Mouse (Mus musculus) spleen, adult 12 weeks (tissue): ENCODE measurements around the gene Sucla2.
A peak's percentile ranks its signal among the peaks of the same experiment; 100 is the strongest.
"Not testable (repeated sequence)": the region's sequence is repeated elsewhere in the genome, so short reads cannot be mapped to it uniquely, and the experiment has no call there.

ENCODE experiments used
- DNase-seq: peaks from one replicate; pipeline ENCODE4 v3.0.0; 2022; ENCODE audit warnings: low spot score

The Sucla2 gene

DNA sequence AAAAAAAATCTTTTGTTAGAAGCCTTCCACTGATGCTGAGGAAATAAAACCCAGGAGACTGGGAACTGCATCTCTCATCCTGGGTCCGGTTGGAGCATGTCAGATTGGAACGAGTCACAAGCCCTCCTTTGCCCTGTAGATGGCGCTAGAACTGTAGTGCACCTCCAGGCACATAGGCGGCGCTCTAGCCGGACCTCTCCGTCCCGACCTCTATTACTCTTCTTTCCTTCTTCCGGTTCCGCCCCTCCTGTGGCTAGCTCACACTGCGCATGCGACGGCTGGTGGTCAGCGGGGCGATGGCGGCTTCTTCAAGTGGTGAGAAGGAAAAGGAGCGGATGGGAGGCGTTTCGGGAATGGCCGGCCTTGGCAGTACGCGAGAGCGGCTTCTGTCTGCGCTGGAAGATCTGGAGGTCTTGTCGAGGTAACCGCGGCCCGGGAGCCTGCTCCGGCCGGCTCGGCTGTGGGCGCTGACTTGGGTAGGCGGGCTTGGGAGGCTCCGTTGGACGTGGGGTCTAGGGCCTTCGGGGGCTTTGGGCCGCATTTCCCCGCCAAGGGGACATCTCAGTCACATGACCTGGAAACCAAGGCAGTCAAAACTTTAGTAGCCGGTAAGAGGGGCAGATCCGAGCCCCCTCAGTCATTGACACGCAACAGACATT lies 15.2 kb upstream of the Sucla2 start, which contains the start of gene Med4:
Gene Med4 (plus strand): TSS at position 261 of the 659 bp plus-strand sequence.
- peak; percentile 92 for DNase-seq

DNA sequence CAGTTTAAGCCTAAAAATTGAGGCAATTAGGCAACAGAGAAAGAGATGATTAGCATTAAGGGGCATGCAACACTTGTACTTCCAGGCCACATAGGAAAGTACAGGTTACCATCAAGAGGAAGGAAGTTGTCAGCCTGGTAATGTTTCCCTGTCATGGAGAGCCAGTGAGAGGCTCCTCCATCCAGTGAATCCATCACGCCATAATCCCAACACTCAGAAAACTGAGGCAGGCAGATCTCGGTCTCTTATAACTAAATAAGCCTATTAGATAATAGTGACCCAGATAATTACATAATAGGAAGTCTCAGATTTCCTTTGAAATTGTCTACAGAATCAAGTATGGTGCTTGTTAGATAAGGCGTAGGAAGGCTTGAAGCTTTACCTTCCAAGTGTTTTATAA lies 983 bp upstream of the Sucla2 start:
- DNase-seq = no peak

DNA sequence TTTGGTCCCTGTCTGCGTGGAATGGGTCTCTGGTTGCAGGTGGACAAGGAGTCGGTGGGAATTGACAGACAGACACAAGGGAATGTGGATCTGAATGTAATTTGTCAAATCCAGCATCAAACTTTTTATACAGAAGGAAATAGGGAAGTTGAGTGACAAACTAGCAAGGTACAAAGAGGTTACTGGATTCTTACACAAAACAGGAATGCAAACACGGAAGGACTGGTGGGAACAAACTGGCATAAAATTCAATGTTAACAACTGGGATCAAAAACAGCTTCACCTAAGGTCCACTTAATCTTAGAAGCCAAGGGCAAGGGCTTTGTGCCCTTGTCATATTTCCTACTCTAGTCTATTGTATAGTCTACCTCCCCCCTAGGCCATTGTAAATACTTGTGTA lies 3.5 kb downstream of the Sucla2 start:
- not testable (repeated sequence) for DNase-seq

DNA sequence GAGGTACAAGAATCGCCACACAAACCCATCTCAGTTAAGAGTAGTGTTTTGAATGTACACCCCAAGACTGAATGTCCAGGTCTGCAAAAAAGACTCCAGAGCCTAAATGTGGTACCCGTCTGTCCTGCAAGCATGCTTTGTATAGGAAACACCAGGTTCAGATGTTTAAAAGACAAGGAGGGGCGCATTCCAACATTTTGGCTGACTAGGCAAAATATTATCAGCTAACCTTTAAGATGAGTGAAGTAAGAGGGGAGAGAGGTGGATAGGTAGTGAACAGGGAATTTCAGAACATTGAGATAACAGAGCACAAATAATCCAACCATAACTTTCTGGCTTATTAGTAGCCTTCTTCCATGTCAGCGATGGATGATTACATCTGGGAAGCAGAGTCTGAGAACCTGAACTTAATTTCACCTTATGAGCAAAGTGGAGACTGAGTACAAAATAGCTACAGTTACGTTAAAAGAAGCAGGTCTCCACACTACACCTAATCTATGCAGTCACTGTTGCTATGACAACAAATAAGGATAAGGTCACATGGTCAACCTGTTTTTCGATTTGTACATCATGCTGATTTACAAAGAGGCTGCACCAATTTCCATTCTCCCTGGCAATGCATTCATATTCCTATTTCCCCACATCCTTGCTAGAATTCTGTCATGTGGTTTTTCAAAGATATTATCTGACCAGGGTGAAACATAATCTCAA lies 8.8 kb downstream of the Sucla2 start:
- no peak for DNase-seq

DNA sequence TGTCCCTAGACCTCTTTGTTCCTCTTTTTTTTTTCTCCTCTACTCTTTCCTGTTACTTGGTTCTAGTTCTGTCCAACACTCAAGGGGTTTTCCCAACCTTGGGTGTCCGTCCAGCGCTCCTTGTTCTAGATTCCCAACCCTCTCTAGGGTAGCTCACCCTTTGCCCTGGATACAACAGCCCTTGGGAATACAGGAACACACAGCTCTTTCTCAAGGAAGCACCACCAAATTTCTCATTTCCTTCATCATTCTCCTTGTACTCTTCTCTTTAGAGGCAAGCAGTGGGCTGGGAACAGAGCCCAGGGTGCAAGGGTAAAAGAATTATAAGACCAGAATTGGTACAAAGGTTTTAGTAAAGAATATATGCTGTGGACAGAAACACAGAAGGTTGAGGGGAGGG lies 10.5 kb downstream of the Sucla2 start:
- DNase-seq = no peak

DNA sequence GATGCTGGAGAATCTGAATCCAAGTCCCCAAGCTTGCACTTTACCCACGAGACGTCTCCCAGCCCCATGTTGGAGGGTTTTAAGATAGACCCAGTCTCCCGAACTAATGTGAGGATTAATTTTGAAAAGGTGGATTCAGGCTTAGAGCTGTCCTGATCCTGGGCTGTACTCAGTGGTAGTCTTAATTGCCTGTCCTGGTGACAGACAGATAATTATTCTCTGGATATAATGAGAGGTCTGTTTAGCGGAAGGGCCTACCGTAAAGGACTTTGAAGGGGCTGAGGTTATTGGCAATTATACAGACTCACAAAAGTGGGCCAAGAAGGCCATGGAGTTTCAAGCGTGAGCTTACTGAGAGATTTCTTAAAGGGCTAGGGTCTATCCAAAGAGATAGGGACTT lies 18.7 kb downstream of the Sucla2 start:
- no peak for DNase-seq

DNA sequence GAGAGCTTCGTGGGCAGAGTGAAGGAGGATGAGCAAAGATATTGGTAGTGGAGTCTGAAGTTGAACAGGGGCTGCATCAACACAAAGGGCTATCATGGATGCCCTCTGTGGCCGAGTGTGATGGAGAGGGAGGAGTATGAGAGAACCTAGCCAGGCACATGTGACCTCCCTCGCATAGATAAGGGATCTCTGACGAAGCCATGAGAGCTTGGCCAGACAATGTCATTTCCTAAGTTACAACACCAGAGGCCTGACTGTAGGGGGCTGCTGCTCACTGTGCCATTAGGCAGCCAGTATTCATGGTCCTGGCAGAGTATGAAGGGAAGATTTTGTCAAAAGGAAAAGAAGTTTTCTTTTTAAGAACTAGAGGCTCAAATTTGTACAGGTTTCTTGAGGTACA lies 21.9 kb downstream of the Sucla2 start:
- DNase-seq = no peak

DNA sequence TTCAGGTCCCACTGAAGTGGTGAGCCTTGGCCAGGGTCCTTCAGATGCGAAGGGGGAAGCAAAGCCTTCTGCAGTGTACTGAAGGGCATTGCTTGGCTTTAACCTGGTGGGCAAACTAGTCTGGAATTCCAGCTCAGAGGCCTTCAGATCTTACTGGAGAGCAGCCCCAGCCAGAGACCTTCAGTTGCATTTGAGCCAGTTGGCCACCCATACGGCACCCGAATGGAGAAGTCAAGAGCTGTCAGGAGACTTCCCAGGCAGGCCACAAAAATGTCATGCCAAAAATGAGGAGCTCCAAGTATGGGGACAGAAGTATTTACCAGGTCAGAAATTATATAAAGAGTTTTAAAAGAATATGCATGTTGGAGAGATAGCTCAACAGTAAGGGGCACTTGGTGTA lies 22.9 kb downstream of the Sucla2 start, which contains the start of gene Nudt15:
Gene Nudt15 (minus strand): TSS at position 192 of the 400 bp plus-strand sequence.
- DNase-seq = no peak

DNA sequence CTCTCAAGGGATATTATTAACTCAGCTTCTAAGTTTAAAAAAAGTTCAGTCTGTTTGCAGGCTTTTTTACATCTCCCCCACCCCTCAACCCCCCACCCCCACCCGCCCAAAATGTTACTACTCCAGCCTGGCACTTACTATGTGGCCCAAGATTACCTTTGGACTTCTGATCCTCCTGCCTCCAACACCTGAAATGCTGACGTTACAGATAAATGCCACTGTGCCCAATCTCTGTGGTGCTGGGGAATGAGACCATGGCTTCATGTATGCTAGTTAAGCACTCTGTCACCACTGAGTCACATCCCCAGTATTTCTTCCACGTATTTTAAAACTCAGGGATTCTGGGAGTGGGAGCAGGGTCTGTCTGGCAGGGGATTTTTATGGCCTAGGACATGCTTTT lies 25.2 kb downstream of the Sucla2 start:
- DNase-seq = no peak

DNA sequence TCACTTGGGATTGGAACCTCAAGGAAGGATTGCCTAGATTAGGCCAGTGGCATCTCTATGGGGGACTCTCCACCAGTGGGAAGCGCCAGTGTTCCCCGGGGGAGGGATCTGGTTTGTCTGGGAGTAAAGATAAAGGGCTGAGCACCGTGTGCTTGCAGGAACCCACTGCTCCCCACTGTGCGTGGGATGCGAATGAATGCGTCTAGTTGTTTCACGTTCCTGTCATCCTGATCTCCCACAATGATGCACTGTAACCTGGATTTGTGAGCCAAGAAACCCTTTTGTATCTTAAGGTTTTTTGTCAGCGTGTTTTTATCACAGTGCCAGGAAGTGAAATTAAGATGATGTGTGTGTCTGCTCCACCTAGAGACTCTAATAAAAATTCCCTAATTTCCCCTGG lies 25.6 kb downstream of the Sucla2 start:
- no peak for DNase-seq

DNA sequence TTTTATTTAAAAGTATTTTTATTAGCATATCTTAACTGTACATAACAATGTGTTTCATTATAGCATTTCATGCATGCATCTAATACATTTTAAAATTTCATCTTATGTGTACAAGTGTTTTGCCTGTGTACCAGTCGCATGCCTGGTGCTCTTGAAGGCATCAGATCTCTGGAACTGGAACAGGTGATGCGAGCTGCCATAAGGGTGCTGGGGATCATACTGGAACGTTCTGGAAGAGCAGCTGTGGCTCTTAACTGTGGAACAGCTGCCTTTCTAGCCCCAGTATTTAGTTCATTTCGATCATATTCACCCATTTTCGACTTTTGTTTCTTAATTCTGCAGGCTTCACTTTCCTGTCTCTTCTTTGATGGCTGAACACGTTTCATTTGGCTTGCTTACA lies 26.0 kb downstream of the Sucla2 start:
- no peak for DNase-seq

DNA sequence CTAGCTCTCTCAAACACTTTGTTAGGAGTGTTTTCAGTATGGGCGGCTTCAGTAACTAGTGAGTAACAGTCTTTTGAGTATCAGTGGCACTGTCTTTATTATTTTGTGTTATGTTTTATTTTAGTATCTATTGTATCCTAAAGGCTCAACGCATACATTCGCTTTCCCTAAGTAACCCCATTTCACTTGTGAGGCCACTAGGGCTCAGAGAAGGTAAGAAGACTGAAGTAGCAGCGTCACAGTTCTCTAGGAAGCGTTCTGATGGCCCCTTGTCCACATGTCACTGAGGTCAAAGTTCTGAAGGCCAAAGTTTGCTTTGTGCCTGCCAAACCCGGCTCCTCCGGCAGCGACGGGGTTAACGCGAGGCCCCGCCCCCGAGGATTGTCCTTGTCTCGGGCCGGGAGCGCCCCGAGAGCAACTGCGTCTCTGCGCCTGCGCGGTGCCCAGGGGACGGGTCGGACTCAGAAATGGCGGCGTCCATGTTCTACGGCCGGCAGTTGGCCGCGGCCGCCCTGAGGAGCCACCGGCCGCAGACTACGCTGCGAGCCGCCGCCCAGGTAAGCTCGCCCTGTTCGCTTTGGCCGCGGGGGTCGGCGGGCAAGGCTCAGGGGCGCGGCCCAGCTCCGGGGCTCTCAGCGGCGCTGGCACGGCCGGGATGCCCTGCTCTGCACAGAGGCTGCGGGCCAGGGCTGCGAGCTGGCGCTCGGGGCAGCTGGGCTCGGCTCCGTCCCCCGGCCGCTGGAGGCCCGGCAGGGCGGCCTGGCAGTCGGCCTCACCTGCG lies 27.4 kb downstream of the Sucla2 start:
- peak; percentile 84 for DNase-seq

DNA sequence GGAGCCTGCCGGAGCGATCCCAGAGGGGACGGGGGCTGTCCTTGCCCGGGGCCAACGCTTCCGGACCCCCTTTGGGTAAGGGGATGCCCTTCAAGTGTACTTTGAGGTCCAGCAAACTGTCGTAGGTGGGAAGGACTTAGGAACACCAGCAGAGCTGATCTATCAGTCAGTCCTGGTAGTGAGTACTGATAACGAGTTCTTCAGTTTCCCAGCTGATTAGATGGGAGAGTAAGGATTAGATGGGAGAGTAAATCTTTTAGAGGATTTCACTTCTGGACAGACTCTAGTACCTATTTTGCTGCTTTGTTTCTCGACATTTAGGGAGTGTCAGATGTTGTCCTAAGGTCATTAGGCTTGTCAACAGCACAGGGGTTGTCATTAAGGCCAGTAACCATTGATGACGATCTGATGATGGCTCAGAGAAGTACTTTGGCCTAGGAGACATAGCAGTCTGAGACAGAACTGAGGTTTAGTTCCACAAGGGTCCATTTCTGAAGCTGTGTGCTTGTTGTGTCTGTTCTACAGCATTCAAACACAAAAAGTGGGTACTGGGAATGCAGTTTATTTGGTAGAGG lies 28.1 kb downstream of the Sucla2 start:
- no peak for DNase-seq

DNA sequence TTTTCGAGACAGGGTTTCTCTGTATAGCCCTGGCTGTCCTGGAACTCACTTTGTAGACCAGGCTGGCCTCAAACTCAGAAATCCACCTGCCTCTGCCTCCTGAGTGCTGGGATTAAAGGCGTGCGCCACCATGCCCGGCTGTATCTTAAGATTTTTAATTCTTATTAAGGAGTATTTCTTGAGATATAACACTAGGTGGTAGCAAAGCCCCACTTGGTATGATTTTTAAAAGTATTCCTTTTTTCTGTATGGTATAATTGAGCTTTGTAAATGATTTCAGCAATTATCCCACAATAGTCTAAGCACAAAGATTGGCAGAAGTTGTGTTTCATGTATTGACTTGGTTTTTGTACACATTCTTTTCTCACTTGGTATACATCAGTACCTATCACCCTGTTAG lies 44.7 kb downstream of the Sucla2 start:
- not testable (repeated sequence) for DNase-seq

DNA sequence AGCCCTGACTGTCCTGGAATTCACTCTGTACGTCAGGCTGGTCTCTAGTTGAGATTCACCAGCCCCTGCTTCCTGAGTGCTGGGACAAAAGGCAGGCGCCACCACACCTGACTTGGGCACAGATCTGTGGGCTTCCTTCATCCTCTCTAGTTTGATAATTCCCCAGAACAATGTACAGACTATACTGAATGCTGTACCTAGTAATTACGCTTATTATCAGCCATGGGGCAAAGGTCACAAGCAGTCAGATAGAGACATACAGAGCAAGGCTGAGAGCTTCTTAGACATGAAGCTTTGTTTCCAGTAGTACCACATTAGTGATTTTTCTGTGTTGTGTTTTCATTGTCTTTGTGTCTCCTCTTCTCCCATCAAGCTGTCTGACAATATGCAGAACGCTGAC lies 46.0 kb downstream of the Sucla2 start:
- no peak for DNase-seq

DNA sequence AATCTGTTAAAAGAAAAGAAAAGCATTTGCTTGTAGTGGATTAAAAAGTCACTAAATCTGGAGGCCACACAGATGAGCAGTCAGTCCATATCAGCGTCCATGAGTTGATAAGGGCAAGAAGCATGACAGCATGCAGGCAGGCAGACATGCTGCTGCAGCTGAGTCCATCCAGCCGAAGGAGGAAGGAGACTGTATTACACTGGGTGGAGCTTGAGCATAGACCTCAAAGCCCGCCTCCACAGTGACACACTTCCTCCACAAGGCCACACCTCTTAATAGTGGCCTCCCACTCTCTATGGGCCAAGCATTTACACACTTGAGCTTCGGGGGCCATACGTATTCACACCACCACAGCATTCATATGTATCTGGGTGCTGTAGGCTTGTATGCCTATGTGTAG lies 48.9 kb downstream of the Sucla2 start:
- DNase-seq = no peak

DNA sequence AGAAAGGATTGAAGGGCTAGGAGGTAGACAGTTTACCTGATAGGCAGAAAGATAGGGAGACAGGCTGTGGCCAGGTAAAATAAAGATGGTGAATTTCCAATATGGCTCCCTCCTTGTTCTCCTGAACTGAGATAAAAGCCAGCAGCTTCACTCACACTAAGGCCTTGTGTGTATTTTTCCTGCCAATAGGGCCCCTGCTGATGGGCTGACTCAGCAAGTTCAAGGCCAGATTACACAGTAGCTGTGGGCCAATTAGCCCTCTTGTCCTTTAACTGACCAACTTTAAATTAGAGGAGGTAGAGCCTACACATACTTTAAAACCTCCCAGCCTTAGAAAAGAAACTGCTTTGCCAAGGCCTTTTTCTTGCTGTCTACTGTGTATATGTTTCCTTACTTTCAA lies 51.2 kb downstream of the Sucla2 start:
- DNase-seq = no peak

DNA sequence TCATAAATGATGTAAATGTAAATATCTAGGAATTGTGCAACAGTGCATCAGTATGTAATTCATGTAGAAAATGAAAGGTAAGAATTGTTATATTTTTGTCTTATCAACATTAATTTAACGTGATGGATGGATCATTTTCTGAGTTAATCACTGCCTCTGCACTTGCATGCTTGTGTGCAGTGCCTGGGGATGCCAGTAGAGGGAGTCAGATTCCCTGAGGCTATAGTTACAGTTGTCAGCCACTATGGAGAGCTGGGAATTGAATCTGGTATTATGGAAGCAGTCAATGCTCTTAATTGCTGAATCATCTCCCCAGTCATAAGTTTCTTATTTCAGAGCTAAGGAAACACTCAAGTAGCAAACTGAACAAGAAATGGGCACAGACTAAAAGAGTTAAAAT lies 63.0 kb downstream of the Sucla2 start:
- no peak for DNase-seq

DNA sequence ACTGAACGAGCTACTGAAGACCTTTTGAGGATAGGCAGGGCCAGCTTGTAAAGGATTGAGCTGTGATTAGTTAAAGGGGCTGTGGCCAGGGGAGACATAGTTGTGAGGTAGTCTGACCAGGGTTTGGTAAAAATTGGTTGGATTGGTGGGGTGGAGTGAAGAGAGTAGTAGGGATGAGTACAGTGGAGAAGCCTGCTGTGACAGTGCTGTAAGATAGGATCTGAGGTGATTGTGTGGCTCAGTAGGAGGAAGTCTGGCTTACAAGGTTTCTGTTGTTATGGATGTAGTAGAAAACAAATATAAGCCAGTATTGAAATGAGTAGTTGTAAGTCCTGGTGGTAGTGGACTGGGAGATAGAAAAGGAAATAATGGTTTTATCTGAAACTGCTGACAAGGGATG lies 67.0 kb downstream of the Sucla2 start:
- no peak for DNase-seq

DNA sequence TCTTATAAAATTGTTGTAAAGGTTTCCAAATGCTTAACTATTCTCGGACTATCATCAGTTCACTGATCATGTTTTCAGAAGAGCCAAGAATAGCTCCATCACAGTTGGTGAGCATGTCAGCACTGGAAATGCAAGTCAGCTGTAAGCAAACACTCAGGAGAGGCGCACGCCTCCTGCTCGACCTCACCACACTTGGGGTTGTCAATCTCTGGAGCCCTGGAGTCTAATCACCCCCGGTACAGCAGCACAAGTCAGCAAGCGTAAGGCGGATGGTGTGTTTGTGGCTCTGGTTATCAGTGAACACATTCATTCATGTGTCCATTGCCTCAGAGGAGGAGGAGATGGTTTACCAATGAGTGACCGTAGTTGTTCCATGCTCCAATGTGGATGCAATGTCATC lies 74.6 kb downstream of the Sucla2 start:
- DNase-seq = no peak

DNA sequence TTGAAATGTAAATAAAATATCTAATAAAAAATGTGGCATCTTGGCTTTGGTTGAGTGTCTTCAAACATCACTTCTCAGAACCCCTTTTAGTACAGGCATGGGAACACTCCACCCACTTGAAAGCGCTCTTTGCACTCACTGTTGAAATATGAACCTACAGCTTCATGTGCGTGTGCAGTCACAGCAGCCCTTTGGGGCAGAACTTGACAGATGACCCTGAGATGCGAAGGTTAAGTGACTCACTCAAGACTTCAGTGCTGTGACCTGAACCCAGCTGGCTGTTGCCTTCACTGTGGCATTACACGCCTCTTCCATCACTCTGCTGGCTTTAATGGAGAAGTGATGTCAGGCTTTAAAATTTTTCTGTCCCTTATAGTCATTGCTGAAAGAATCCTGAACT lies 82.6 kb downstream of the Sucla2 start:
- no peak for DNase-seq

DNA sequence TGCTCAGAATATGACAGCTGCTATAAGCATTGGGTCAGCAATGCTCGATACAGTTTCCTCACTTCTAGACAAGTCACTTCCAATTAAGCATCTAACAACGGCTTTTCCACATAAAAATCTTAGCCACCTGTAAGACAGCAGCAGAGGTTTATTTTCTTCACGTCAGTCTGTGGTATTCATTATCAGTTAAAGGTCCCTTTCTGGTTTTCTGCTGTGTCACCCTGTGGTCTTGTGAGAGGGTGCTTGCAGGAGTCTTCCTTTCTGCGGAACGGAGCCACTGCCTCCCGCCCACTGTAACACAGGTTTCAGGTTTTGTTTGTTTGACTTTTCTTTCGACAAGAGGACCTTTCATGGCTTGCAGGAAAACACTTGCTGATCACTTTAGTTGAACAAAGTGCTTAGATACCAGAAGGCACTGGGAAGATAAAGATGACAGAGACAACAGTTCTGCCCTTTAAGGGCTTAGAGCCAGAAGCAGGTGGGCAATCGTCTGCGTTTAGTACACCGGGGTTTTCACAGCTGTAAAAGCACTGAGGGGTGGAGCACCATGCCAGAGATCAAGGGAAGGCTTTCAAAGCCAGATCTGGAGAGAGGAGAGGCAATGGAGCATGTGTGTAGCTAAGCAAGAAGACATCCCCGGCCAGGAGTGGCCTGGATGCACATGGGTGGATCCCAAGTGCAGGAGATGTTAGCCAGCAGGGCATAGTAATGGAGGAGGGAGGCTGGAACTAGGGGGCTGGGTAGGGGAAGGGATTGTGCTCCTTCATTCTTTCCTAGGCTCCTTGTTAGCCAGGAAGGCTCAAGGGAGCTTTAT lies 83.8 kb downstream of the Sucla2 start:
- no peak for DNase-seq
